Mouse (Mus musculus) left cerebral cortex, postnatal 25 days (tissue): ENCODE measurements around the gene Smarcb1. TPM values are rescaled to one million over a fixed set of nuclear protein-coding genes. Genes with fewer than 3 reads are reported as not detected.

Source experiments
- DNase-seq, 2 experiments: peaks; one replicate each; pipeline ENCODE4 v3.0.0; 2022; ENCODE audit warnings: low spot score in 2 of 2, mixed read lengths in 1 of 2
- intact Hi-C: fragments of 180-260 bp; cut with DNase I; formaldehyde crosslinking; loops from one replicate; pipeline ENCODE4 v1.15.1; 2025
- total RNA-seq, 2 experiments: library from RNA; stranded (reverse); gene quantifications; 2 replicates each; pipeline ENCODE4 v1.2.3; 2021

Smarcb1 gene
- total RNA-seq, 2 experiments from 2014 or later: 75.2 to 81.8 TPM

GRCm38 (mm10) chr10:75935680-75936541 lies 14.5 kb upstream of the Smarcb1 start, which contains the start of gene Mmp11:
Mmp11 (minus strand) TSS chr10:75936496.
- intact Hi-C loops: no loop called here
- DNase-seq: peak; percentile 79 to 84

GRCm38 (mm10) chr10:75934991-75935390 lies 13.6 kb upstream of the Smarcb1 start:
- no peak for DNase-seq
- intact Hi-C loops: no loop called here

GRCm38 (mm10) chr10:75932891-75933290 lies 11.5 kb upstream of the Smarcb1 start, which contains the start of gene Chchd10:
Chchd10 (plus strand) TSS chr10:75933130.
- DNase-seq: no peak
- intact Hi-C loops: no loop called here

GRCm38 (mm10) chr10:75932081-75932678 lies 10.8 kb upstream of the Smarcb1 start:
- intact Hi-C loops: no loop called here

GRCm38 (mm10) chr10:75931311-75931710 lies 9.9 kb upstream of the Smarcb1 start:
- no peak for DNase-seq
- intact Hi-C loops: no loop called here

More at GRCm38 (mm10) chr10:75932081-75932678, 10.8 kb upstream of the Smarcb1 start:
- DNase-seq: peak in 1 of 2 experiments; percentile 23

GRCm38 (mm10) chr10:75930304-75930703 lies 8.9 kb upstream of the Smarcb1 start:
- no peak for DNase-seq
- intact Hi-C loops: no loop called here

- DNase-seq: no peak
- intact Hi-C loops: no loop called here
Observed at GRCm38 (mm10) chr10:75926396-75926795, 5.0 kb upstream of the Smarcb1 start.

- intact Hi-C loops: no loop called here
- DNase-seq: no peak
Observed at GRCm38 (mm10) chr10:75924324-75924723, 2.9 kb upstream of the Smarcb1 start.

GRCm38 (mm10) chr10:75921726-75922560 lies 526 bp upstream of the Smarcb1 start:
- no peak for DNase-seq
- intact Hi-C loops: loop anchor here (2.0 kb wide), 1 partner anchor 23 kb away; no protein-coding TSS in a partner anchor

GRCm38 (mm10) chr10:75919026-75919425 lies 2.4 kb downstream of the Smarcb1 start:
- DNase-seq: no peak
- intact Hi-C loops: no loop called here

GRCm38 (mm10) chr10:75916840-75917239 lies 4.6 kb downstream of the Smarcb1 start:
- intact Hi-C loops: no loop called here
- DNase-seq: no peak

- no peak for DNase-seq
- intact Hi-C loops: no loop called here
Observed at GRCm38 (mm10) chr10:75915557-75915956, 5.9 kb downstream of the Smarcb1 start.

- no peak for DNase-seq
- intact Hi-C loops: no loop called here
Observed at GRCm38 (mm10) chr10:75913013-75913589, 8.3 kb downstream of the Smarcb1 start.

- intact Hi-C loops: no loop called here
- no peak for DNase-seq
Observed at GRCm38 (mm10) chr10:75910698-75911097, 10.7 kb downstream of the Smarcb1 start.

GRCm38 (mm10) chr10:75906882-75907281 lies 14.5 kb downstream of the Smarcb1 start:
- intact Hi-C loops: no loop called here
- no peak for DNase-seq

- DNase-seq: no peak
- intact Hi-C loops: no loop called here
Observed at GRCm38 (mm10) chr10:75904391-75904790, 17.0 kb downstream of the Smarcb1 start.

- DNase-seq: peak in 1 of 2 experiments; percentile 35
- intact Hi-C loops: loop anchor here (2.0 kb wide), 1 partner anchor 22 kb away; the partner anchor contains the start of gene Smarcb1
Observed at GRCm38 (mm10) chr10:75898846-75899245, 22.6 kb downstream of the Smarcb1 start.

GRCm38 (mm10) chr10:75898039-75898564 lies 23.3 kb downstream of the Smarcb1 start:
- DNase-seq: no peak
- intact Hi-C loops: loop anchor here (2.0 kb wide), 1 partner anchor 23 kb away; the partner anchor contains the start of gene Smarcb1

- intact Hi-C loops: loop anchor here (1.0 kb wide), 1 partner anchor 54 kb away; no protein-coding TSS in a partner anchor
- peak; percentile 60 to 66 for DNase-seq
Observed at GRCm38 (mm10) chr10:75897373-75897772, 24.0 kb downstream of the Smarcb1 start.
